Mouse (Mus musculus) cerebellum, adult 2 months (tissue): ENCODE measurements at regions not wholly inside any gene's neighbourhood (a gene's known extent, or its start where the extent isn't known, plus 50 kb on each side); places are given as distances from the start of the nearest gene placed in this dataset.

Source experiments
- CTCF ChIP-seq: fragments of 200-500 bp; IDR thresholded peaks from 2 replicates; pipeline ENCODE4 v1.5.1; 2011; ENCODE audit warnings: low read depth, mild to moderate bottlenecking, control low read depth, low read length, moderate library complexity, borderline replicate concordance; ENCODE audit not compliant: insufficient read depth
- POLR2A ChIP-seq: fragments of 200-500 bp; IDR thresholded peaks from 2 replicates; pipeline ENCODE4 v1.6.1; 2011; ENCODE audit warnings: low read length, control low read depth, borderline replicate concordance; ENCODE audit not compliant: insufficient read depth

DNA sequence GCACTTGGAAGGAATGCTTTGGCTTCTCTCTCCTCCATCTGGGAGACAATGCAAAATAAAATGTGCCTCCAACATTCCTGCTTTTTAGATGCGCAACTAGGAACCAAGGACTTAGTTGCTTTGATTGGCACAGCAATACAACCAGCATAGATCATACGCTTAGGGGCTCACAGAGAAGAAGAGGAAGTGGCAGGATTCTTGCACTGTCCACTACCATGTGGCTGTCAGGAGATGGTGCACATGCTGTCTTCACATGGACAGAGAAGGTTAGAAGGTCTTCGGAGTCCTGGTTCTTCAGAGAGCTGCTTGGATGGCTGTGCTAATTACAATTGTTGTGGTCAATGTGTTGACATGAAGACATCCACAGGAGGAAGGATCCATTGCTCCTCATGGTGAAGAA is 88.3 kb upstream of the Samsn1 start:
- TF ChIP-seq CTCF (no peak), POLR2A (no peak)
